Mouse (Mus musculus) cerebellum, adult 2 months (tissue): ENCODE measurements around the gene Olfr819.

Experiments
- CTCF ChIP-seq: fragments of 200-500 bp; IDR thresholded peaks from 2 replicates; pipeline ENCODE4 v1.5.1; 2011; ENCODE audit warnings: low read depth, mild to moderate bottlenecking, control low read depth, low read length, moderate library complexity, borderline replicate concordance; ENCODE audit not compliant: insufficient read depth
- POLR2A ChIP-seq: fragments of 200-500 bp; IDR thresholded peaks from 2 replicates; pipeline ENCODE4 v1.6.1; 2011; ENCODE audit warnings: low read length, control low read depth, borderline replicate concordance; ENCODE audit not compliant: insufficient read depth

- TF ChIP-seq POLR2A: no peak
- no peak for TF ChIP-seq CTCF
Observed at GRCm38 (mm10) chr10:130012321-130012720, 45.3 kb upstream of the Olfr819 start, which contains the start of gene Olfr820.
